Mouse (Mus musculus) liver, adult 2 months (tissue): ENCODE data around the gene Mylk. TPM values are rescaled to one million over a fixed set of nuclear protein-coding genes. Genes with fewer than 3 reads are reported as not detected.

ENCODE experiments used
- DNase-seq: peaks from one replicate; pipeline ENCODE4 v3.0.0-alpha.2; 2011; ENCODE audit warnings: low read depth, low spot score; ENCODE audit errors: extremely low read depth
- H3K27ac ChIP-seq: fragments of 200-500 bp; replicated peaks from 2 replicates; pipeline ENCODE4 v1.5.1; 2012; ENCODE audit warnings: low read depth, mild to moderate bottlenecking, control low read depth, inconsistent platforms, low read length; ENCODE audit not compliant: insufficient read depth
- H3K27me3 ChIP-seq: fragments of 200-500 bp; 2 replicates; pipeline ENCODE4 v1.6.1; 2012; ENCODE audit warnings: mild to moderate bottlenecking, moderate library complexity, low read length, inconsistent platforms; ENCODE audit not compliant: control insufficient read depth, insufficient read depth
- H3K36me3 ChIP-seq: fragments of 200-500 bp; 2 replicates; pipeline ENCODE4 v1.6.1; 2012; ENCODE audit warnings: low read length, inconsistent platforms; ENCODE audit not compliant: control insufficient read depth, insufficient read depth
- H3K4me1 ChIP-seq: fragments of 200-500 bp; 2 replicates; pipeline ENCODE4 v1.6.1; 2011; ENCODE audit warnings: low read length; ENCODE audit not compliant: control insufficient read depth, insufficient read depth
- H3K4me3 ChIP-seq: fragments of 200-500 bp; 2 replicates; pipeline ENCODE4 v1.5.1; 2011; ENCODE audit warnings: low read depth, mild to moderate bottlenecking, control low read depth, low read length, moderate library complexity; ENCODE audit not compliant: insufficient read depth
- H3K79me2 ChIP-seq: fragments of 200-500 bp; 2 replicates; pipeline ENCODE4 v1.6.1; 2012; ENCODE audit warnings: inconsistent platforms, mild to moderate bottlenecking, low read length, moderate library complexity; ENCODE audit not compliant: control insufficient read depth, insufficient read depth
- H3K9ac ChIP-seq: fragments of 200-500 bp; 2 replicates; pipeline ENCODE4 v1.6.1; 2012; ENCODE audit warnings: low read depth, mild to moderate bottlenecking, control low read depth, inconsistent platforms, low read length
- CTCF ChIP-seq: fragments of 200-500 bp; IDR thresholded peaks from 2 replicates; pipeline ENCODE4 v1.5.1; 2011; ENCODE audit warnings: low read depth, low read length, control low read depth
- POLR2A ChIP-seq: fragments of 200-500 bp; IDR thresholded peaks from 2 replicates; pipeline ENCODE4 v1.6.1; 2011; ENCODE audit warnings: low read length, control low read depth; ENCODE audit not compliant: insufficient read depth; ENCODE audit errors: extremely low read depth
- WGBS: fragments of 180-500 bp; shearing (Covaris S2); methylation state at CpG from one replicate; pipeline ENCODE4 v1.1.7; 2018; 5-methylcytosine and 5-hydroxymethylcytosine counted together
- polyA plus RNA-seq: library from polyadenylated mRNA; depleted of rRNA; stranded (reverse); fragments of >200 nt; gene quantifications from 2 replicates; pipeline ENCODE4 v1.2.3, GENCODE M21; 2012
- total RNA-seq: library from RNA; depleted of rRNA; stranded (reverse); fragments of >200 nt; gene quantifications from 2 replicates; pipeline ENCODE4 v1.2.3, GENCODE M21; 2014

Mylk gene
- total and polyA plus RNA-seq, 2 experiments: 33.0 to 37.7 TPM

DNA sequence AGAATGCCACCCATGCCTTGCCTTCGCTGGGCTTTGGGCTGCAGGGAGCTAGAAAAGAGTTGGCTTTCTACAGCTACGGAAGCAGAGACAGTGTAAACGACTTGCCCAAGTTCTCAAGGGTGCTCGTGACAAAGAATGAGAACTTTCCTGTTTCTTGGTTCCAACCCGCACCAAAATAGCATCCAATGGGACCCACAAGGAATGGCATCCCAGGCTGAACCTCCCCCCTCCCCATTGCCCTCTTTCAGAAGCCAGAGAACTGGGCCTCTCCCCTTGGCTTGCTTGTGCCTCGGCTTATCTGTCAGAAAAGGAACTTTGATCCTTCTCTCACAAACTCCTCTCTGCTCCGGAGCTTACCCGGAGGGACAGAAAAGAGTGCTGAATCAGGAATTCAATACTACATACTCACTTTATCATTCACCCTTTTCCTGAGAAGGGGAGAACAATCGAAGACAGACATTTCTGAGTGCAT is 191.4 kb downstream of the Mylk start:
- H3K9ac ChIP-seq: no peak overlapping the region
- no peak overlapping the region for H3K4me3 ChIP-seq
- peaks cover 41% of the 10 kb centered on the region for H3K4me1 ChIP-seq
- peak; percentile 83 for DNase-seq
- H3K36me3 ChIP-seq: peaks cover 6% of the 10 kb centered on the region; the same call in 1 of the 2 replicates
- 31% methylated on average over 9 of the region's 9 CpGs for WGBS
- H3K79me2 ChIP-seq: no peaks in the 10 kb centered on the region
- H3K27ac ChIP-seq: peak overlapping the region; percentile 3
- no peak for TF ChIP-seq POLR2A
- TF ChIP-seq CTCF: no peak
- H3K27me3 ChIP-seq: no peaks in the 10 kb centered on the region

DNA sequence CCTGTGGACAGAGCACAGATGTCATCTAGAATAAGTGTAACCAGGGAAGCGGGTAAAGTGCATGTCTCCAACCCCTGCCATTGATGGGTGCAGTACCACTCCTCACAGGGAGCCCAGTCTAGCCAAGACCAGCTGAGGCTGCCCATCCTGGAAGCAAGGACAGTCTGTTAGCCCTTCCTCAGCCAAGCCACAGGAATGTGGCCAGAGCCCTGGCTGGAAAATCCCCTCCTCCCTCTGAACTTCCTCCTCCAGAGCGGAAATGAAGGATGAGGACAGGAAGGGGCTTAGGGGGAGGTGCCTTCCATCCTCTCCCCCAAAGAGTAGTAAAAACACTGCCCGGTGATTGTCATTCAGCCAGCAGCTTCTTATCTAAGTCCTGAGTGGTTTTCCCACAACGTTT is 192.6 kb downstream of the Mylk start:
- 59% methylated on average over 4 of the region's 4 CpGs for WGBS
- TF ChIP-seq POLR2A (no peak), CTCF (no peak)
- DNase-seq: no peak
- Histone ChIP-seq H3K9ac (no peak overlapping the region), H3K27ac (peak overlapping the region; percentile 18), H3K4me1 (peaks cover 41% of the 10 kb centered on the region), H3K79me2 (no peaks in the 10 kb centered on the region), H3K4me3 (no peak overlapping the region), H3K36me3 (peaks cover 2% of the 10 kb centered on the region; the same call in 1 of the 2 replicates), H3K27me3 (no peaks in the 10 kb centered on the region)

DNA sequence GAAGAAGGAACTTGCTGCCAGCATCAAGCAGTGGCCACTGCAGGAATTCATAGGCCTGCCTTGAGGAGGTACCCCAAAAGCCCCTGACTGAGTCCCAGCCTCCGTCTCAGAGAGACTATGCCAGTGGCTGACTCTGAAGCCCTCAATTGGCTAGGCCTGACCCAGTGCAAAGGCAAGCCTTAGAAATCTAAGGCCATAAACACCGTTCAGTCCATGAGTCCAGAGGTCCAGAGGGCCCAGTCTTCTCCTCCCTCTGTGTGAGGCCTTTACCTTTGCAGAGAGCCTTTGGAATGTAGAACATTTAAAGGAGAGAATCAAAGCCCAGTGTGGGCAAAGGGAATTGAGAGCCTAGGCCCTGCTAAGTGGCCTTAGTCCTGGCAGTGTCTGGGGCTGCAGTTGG is 193.2 kb downstream of the Mylk start:
- no peaks in the 10 kb centered on the region for H3K27me3 ChIP-seq
- no peak overlapping the region for H3K9ac ChIP-seq
- peaks cover 3% of the 10 kb centered on the region; the same call in 1 of the 2 replicates for H3K36me3 ChIP-seq
- H3K79me2 ChIP-seq: no peaks in the 10 kb centered on the region
- H3K4me1 ChIP-seq: peaks cover 41% of the 10 kb centered on the region
- TF ChIP-seq POLR2A: no peak
- no peak for TF ChIP-seq CTCF
- H3K4me3 ChIP-seq: no peak overlapping the region
- H3K27ac ChIP-seq: peak overlapping the region; percentile 18
- 51% methylated on average over 2 of the region's 2 CpGs for WGBS
- DNase-seq: peak; percentile 63

DNA sequence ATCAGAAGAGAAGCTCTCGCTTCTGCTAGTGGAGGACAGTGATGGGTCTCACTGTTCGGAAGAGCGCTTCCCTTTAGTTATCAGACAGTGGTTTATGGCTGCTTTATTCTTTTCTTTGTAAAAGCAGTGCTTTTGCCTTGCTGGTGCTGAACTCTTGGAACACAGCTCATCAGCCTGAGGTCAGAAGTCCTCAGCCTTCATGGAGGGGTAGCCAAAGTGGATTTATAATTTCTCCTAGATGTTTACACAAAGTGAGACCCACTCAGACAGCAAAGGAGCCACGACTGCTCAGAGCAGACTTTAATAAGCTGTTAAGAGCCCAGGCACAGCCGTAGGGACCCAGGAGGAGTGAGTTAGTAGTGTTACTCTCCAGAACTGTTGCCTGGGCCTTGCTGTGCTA is 194.9 kb downstream of the Mylk start:
- WGBS: 70% methylated on average over 5 of the region's 5 CpGs
- Histone ChIP-seq H3K36me3 (peaks cover 3% of the 10 kb centered on the region; the same call in 1 of the 2 replicates), H3K27me3 (no peaks in the 10 kb centered on the region), H3K4me3 (no peak overlapping the region), H3K27ac (peak overlapping the region; percentile 61), H3K79me2 (no peaks in the 10 kb centered on the region), H3K4me1 (peaks cover 41% of the 10 kb centered on the region), H3K9ac (peak overlapping the region; percentile 24; the same call in 1 of the 2 replicates)
- peak; percentile 64 for DNase-seq
- TF ChIP-seq POLR2A: no peak
- TF ChIP-seq CTCF: no peak

DNA sequence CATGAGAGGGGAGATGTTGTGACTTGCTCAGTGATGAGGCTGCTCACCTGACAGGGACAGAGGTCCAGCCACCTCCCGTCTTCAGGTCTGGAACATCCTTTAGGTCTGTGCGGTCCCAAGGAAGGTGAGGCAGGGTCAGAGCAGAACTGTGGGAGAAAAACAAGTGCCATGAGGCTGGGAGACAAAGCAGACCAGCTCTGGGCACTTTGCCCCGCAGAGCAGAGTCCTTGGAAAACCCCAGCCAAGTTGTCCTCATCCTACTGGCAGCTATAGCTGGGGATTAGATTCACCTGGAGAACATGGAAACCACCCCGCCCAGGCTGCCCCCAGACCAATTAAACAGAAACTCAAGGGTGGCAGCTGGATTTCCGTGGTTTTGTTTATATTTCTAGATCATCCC is 195.4 kb downstream of the Mylk start:
- peak; percentile 87 for DNase-seq
- Histone ChIP-seq H3K79me2 (no peaks in the 10 kb centered on the region), H3K27ac (peak overlapping the region; percentile 61), H3K4me1 (peaks cover 41% of the 10 kb centered on the region), H3K27me3 (no peaks in the 10 kb centered on the region), H3K36me3 (peaks cover 3% of the 10 kb centered on the region; the same call in 1 of the 2 replicates), H3K4me3 (no peak overlapping the region), H3K9ac (peak overlapping the region; percentile 24; the same call in 1 of the 2 replicates)
- TF ChIP-seq POLR2A (no peak), CTCF (no peak)
- 10% methylated on average over 5 of the region's 5 CpGs for WGBS

DNA sequence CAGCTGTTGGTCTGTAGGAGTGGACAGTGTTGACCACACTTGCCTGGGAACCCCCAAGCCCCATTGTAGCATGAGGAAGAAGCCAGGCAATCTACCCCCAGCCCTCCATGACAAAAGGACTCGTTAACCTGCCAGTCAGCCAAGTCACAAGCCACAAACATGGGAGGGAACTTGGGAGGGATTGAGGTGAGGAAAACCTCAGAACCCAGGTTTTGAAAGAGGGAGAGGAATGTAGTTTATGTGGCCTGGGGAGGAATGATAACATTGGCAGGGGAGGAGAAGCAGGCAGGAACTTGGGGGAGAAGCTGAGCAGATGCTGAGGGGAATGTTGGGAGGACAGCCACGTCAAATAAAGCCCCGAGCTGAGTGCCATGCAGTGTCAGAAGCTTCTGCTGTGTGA is 196.9 kb downstream of the Mylk start:
- Histone ChIP-seq H3K27me3 (no peaks in the 10 kb centered on the region), H3K36me3 (peaks cover 3% of the 10 kb centered on the region; the same call in 1 of the 2 replicates), H3K27ac (no peak overlapping the region), H3K9ac (no peak overlapping the region), H3K79me2 (no peaks in the 10 kb centered on the region), H3K4me1 (peaks cover 33% of the 10 kb centered on the region), H3K4me3 (no peak overlapping the region)
- no peak for DNase-seq
- no peak for TF ChIP-seq CTCF
- no peak for TF ChIP-seq POLR2A
- WGBS: 83% methylated on average over 3 of the region's 3 CpGs
